Mouse (Mus musculus) cerebellum, adult 2 months (tissue): ENCODE data around the gene Pde11a.

Experiments
- CTCF ChIP-seq: fragments of 200-500 bp; IDR thresholded peaks from 2 replicates; pipeline ENCODE4 v1.5.1; 2011; ENCODE audit warnings: low read depth, mild to moderate bottlenecking, control low read depth, low read length, moderate library complexity, borderline replicate concordance; ENCODE audit not compliant: insufficient read depth
- POLR2A ChIP-seq: fragments of 200-500 bp; IDR thresholded peaks from 2 replicates; pipeline ENCODE4 v1.6.1; 2011; ENCODE audit warnings: low read length, control low read depth, borderline replicate concordance; ENCODE audit not compliant: insufficient read depth

- no peak for TF ChIP-seq CTCF
- TF ChIP-seq POLR2A = no peak
These were observed 32.0 kb upstream of the Pde11a start for GRCm38 (mm10) chr2:76370656-76370922.
